Mouse (Mus musculus) mesoderm, embryonic 11.5 days (tissue): ENCODE measurements around the gene Tmco1.

Experiments used
- DNase-seq: peaks from one replicate; pipeline ENCODE4 v3.0.0-alpha.2; 2012; ENCODE audit warnings: low read depth, low spot score

The Tmco1 gene

GRCm38 (mm10) chr1:167308261-167309054 is at the start of gene Tmco1:
Gene Tmco1, plus strand, starts transcription at chr1:167308378.
- peak; percentile 96 for DNase-seq

- no peak for DNase-seq
These were observed 48.5 kb upstream of the Tmco1 start for GRCm38 (mm10) chr1:167259702-167260101.

GRCm38 (mm10) chr1:167261750-167262149 is 46.4 kb upstream of the Tmco1 start:
- DNase-seq, result no peak

- no peak for DNase-seq
These were observed 45.6 kb upstream of the Tmco1 start for GRCm38 (mm10) chr1:167262489-167263041.

- no peak for DNase-seq
These were observed 42.8 kb upstream of the Tmco1 start for GRCm38 (mm10) chr1:167265366-167265765.

GRCm38 (mm10) chr1:167266720-167267119 is 41.5 kb upstream of the Tmco1 start:
- no peak for DNase-seq

GRCm38 (mm10) chr1:167268360-167269063 is 39.7 kb upstream of the Tmco1 start:
- DNase-seq, result no peak

GRCm38 (mm10) chr1:167269350-167269811 is 38.8 kb upstream of the Tmco1 start:
- no peak for DNase-seq

- peak; percentile 50 for DNase-seq
These were observed 38.3 kb upstream of the Tmco1 start for GRCm38 (mm10) chr1:167269856-167270270.

- DNase-seq, result no peak
These were observed 37.7 kb upstream of the Tmco1 start for GRCm38 (mm10) chr1:167270342-167271111.

GRCm38 (mm10) chr1:167271304-167271703 is 36.9 kb upstream of the Tmco1 start:
- no peak for DNase-seq

GRCm38 (mm10) chr1:167271841-167272240 is 36.3 kb upstream of the Tmco1 start:
- DNase-seq, result no peak

- DNase-seq, result no peak
These were observed 34.6 kb upstream of the Tmco1 start for GRCm38 (mm10) chr1:167273380-167274163.

GRCm38 (mm10) chr1:167274646-167275390 is 33.4 kb upstream of the Tmco1 start:
- no peak for DNase-seq

- DNase-seq, result no peak
These were observed 29.8 kb upstream of the Tmco1 start for GRCm38 (mm10) chr1:167278395-167278794.

- DNase-seq, result no peak
These were observed 28.9 kb upstream of the Tmco1 start for GRCm38 (mm10) chr1:167279160-167279715.

- no peak for DNase-seq
These were observed 28.1 kb upstream of the Tmco1 start for GRCm38 (mm10) chr1:167280061-167280460.

GRCm38 (mm10) chr1:167282112-167282511 is 26.1 kb upstream of the Tmco1 start:
- DNase-seq, result no peak

GRCm38 (mm10) chr1:167282768-167283167 is 25.4 kb upstream of the Tmco1 start:
- no peak for DNase-seq
